19 mouse cellular contexts compared by ENCODE assay signal in genomic region chr9:63341761-63342160, GRCm38 (mm10). TPM values are rescaled to one million over a fixed set of nuclear protein-coding genes. Genes with fewer than 3 reads are reported as not detected.
A peak's percentile ranks its signal among the peaks of the same experiment; 100 is the strongest.
DNase-seq lines count a peak whose midpoint lies in the region; ATAC-seq and TF ChIP-seq lines count a peak whose summit lies in the region.
"Had no signal": no experiment of that assay in that cellular context is flagged by ENCODE, and none has a peak within 500 bp of the region (broad histone marks: within the 10 kb centered on the region; RNA-seq: fewer than 3 reads in every experiment).

No protein-coding gene starts in this region.

- H3K9ac ChIP-seq in kidney, postnatal 0 days (ENCODE audit: low read depth, low read length): no peak overlapping the region
- no peak overlapping the region for H3K9ac ChIP-seq in midbrain, postnatal 0 days (replicated peaks; ENCODE audit: low read length, poor library complexity, severe bottlenecking)
- no peak overlapping the region for H3K9ac ChIP-seq in midbrain, embryonic 15.5 days
- H3K9ac ChIP-seq in forebrain, embryonic 15.5 days (replicated peaks): no peak overlapping the region
- H3K9ac ChIP-seq: embryonic facial prominence, embryonic 15.5 days; hindbrain, embryonic 14.5 days; limb, embryonic 15.5 days; neural tube, embryonic 13.5 days had no signal

- ATAC-seq in kidney, postnatal 0 days (replicated peaks; ENCODE audit: low FRiP score, low read depth): no peak
- ATAC-seq in midbrain, postnatal 0 days (ENCODE audit: low FRiP score): no peak
- ATAC-seq in midbrain, embryonic 15.5 days (replicated peaks): no peak
- no peak for ATAC-seq in frontal cortex, adult (ENCODE audit: low TSS enrichment)
- ATAC-seq in forebrain, embryonic 15.5 days (replicated peaks): no peak
- ATAC-seq: activated CD4-positive, CD25-positive, alpha-beta regulatory T cell, adult 4 months; intestine, embryonic 16.5 days had no signal

- peak; percentile 59 for DNase-seq in kidney, postnatal 0 days (ENCODE audit: low spot score)
- no peak for DNase-seq in kidney, adult 11 months
- DNase-seq in midbrain, postnatal 0 days (ENCODE audit: low spot score): no peak
- peak; percentile 18 for DNase-seq in thymus, adult 2 months
- DNase-seq: adrenal gland, postnatal 36 days; cerebellum, adult 8-10 months; gastrocnemius, postnatal 25 days; heart, postnatal 10 days; layer of hippocampus, postnatal 36 days had no signal

- H3K27me3 ChIP-seq in kidney, postnatal 0 days (ENCODE audit: insufficient read depth, low read length): no peaks in the 10 kb centered on the region
- H3K27me3 ChIP-seq in midbrain, postnatal 0 days (ENCODE audit: insufficient read depth, low read length): no peaks in the 10 kb centered on the region
- no peaks in the 10 kb centered on the region for H3K27me3 ChIP-seq in midbrain, embryonic 15.5 days (replicated peaks)
- H3K27me3 ChIP-seq in thymus, adult 2 months (ENCODE audit: control insufficient read depth, insufficient read depth, low read length): no peaks in the 10 kb centered on the region
- no peaks in the 10 kb centered on the region for H3K27me3 ChIP-seq in forebrain, embryonic 15.5 days
- H3K27me3 ChIP-seq: embryonic facial prominence, embryonic 15.5 days; limb, embryonic 15.5 days; neural tube, embryonic 13.5 days had no signal

- TF ChIP-seq CTCF in kidney, postnatal 0 days (IDR thresholded peaks at IDR 0.05; ENCODE audit: low read depth): peak; percentile 46; the same call in 1 of the 2 replicates
- peak; percentile 40; the same call in 1 of the 2 replicates for TF ChIP-seq CTCF in midbrain, postnatal 0 days (IDR thresholded peaks at IDR 0.05)
- TF ChIP-seq CTCF in thymus, adult 2 months (IDR thresholded peaks at IDR 0.05; ENCODE audit: borderline replicate concordance, control insufficient read depth, extremely low read depth, insufficient read depth, low read length, poor library complexity): no peak

- no peak for TF ChIP-seq POLR2A in thymus, adult 2 months (IDR thresholded peaks at IDR 0.05; ENCODE audit: control insufficient read depth, extremely low read depth, insufficient read depth, low read length, poor library complexity)

- 57% methylated on average over 3 of the region's 3 CpGs for WGBS in kidney, postnatal 0 days
- 73% methylated on average over 3 of the region's 3 CpGs for WGBS in midbrain, postnatal 0 days
- 66% methylated on average over 3 of the region's 3 CpGs for WGBS in midbrain, embryonic 15.5 days
- WGBS in thymus, adult 2 months: 86% methylated on average over 3 of the region's 3 CpGs
- 59% methylated on average over 3 of the region's 3 CpGs for WGBS in forebrain, embryonic 15.5 days

- no peak overlapping the region for H3K27ac ChIP-seq in kidney, postnatal 0 days
- no peak overlapping the region for H3K27ac ChIP-seq in midbrain, postnatal 0 days (ENCODE audit: low read depth, low read length)
- no peak overlapping the region for H3K27ac ChIP-seq in midbrain, embryonic 15.5 days
- no peak overlapping the region for H3K27ac ChIP-seq in thymus, adult 2 months (ENCODE audit: control insufficient read depth, insufficient read depth, low read length)
- no peak overlapping the region for H3K27ac ChIP-seq in forebrain, embryonic 15.5 days (replicated peaks)
- H3K27ac ChIP-seq: embryonic facial prominence, embryonic 15.5 days; forebrain, embryonic 10.5 days; hindbrain, embryonic 14.5 days; limb, embryonic 15.5 days; neural tube, embryonic 13.5 days had no signal

- peaks cover 8% of the 10 kb centered on the region; the same call in 1 of the 2 replicates for H3K36me3 ChIP-seq in kidney, postnatal 0 days (ENCODE audit: insufficient read depth, low read length)
- peaks cover 4% of the 10 kb centered on the region; the same call in 1 of the 2 replicates for H3K36me3 ChIP-seq in midbrain, postnatal 0 days (ENCODE audit: insufficient read depth, low read length)
- no peaks in the 10 kb centered on the region for H3K36me3 ChIP-seq in midbrain, embryonic 15.5 days (replicated peaks)
- peaks cover 3% of the 10 kb centered on the region; the same call in 1 of the 2 replicates for H3K36me3 ChIP-seq in thymus, adult 2 months (ENCODE audit: control insufficient read depth, insufficient read depth, low read length)
- peaks cover 6% of the 10 kb centered on the region; the same call in 1 of the 2 replicates for H3K36me3 ChIP-seq in forebrain, embryonic 15.5 days

- H3K4me1 ChIP-seq in kidney, postnatal 0 days (replicated peaks; ENCODE audit: insufficient read depth, low read length): peaks cover 5% of the 10 kb centered on the region; the same call in 1 of the 2 replicates
- no peaks in the 10 kb centered on the region for H3K4me1 ChIP-seq in midbrain, postnatal 0 days (ENCODE audit: insufficient read depth, low read length)
- H3K4me1 ChIP-seq in midbrain, embryonic 15.5 days: peaks cover 26% of the 10 kb centered on the region
- H3K4me1 ChIP-seq in thymus, adult 2 months (replicated peaks; ENCODE audit: control insufficient read depth, insufficient read depth, low read length): no peaks in the 10 kb centered on the region
- peaks cover 5% of the 10 kb centered on the region; the same call in 1 of the 2 replicates for H3K4me1 ChIP-seq in forebrain, embryonic 15.5 days

- no peak overlapping the region for H3K4me2 ChIP-seq in kidney, postnatal 0 days (ENCODE audit: low read length)
- H3K4me2 ChIP-seq in midbrain, postnatal 0 days (ENCODE audit: low read depth, low read length, poor library complexity, severe bottlenecking): no peak overlapping the region
- H3K4me2 ChIP-seq in midbrain, embryonic 15.5 days: no peak overlapping the region
- H3K4me2 ChIP-seq in forebrain, embryonic 15.5 days (replicated peaks): no peak overlapping the region
- H3K4me2 ChIP-seq: embryonic facial prominence, embryonic 15.5 days; hindbrain, embryonic 14.5 days; limb, embryonic 15.5 days; neural tube, embryonic 13.5 days had no signal

- H3K4me3 ChIP-seq in kidney, postnatal 0 days (replicated peaks; ENCODE audit: low read depth, low read length): no peak overlapping the region
- no peak overlapping the region for H3K4me3 ChIP-seq in midbrain, postnatal 0 days (ENCODE audit: low read depth, low read length)
- no peak overlapping the region for H3K4me3 ChIP-seq in midbrain, embryonic 15.5 days
- H3K4me3 ChIP-seq in thymus, adult 2 months (ENCODE audit: control insufficient read depth, insufficient read depth, low read length): no peak overlapping the region
- H3K4me3 ChIP-seq in forebrain, embryonic 15.5 days: no peak overlapping the region
- H3K4me3 ChIP-seq: embryonic facial prominence, embryonic 15.5 days; forebrain, embryonic 10.5 days; limb, embryonic 15.5 days; neural tube, embryonic 13.5 days had no signal

- H3K9me3 ChIP-seq in kidney, postnatal 0 days (replicated peaks; ENCODE audit: low read length): no peaks in the 10 kb centered on the region
- H3K9me3 ChIP-seq in midbrain, postnatal 0 days (ENCODE audit: low read length): no peaks in the 10 kb centered on the region
- H3K9me3 ChIP-seq in midbrain, embryonic 15.5 days: no peaks in the 10 kb centered on the region
- H3K9me3 ChIP-seq in forebrain, embryonic 15.5 days: no peaks in the 10 kb centered on the region
- H3K9me3 ChIP-seq: embryonic facial prominence, embryonic 15.5 days; forebrain, embryonic 10.5 days; limb, embryonic 15.5 days; neural tube, embryonic 13.5 days had no signal

RNA-seq across cellular contexts. Expression of gene Map2k5, which starts 35.9 kb away (rescaled TPM):
- 29.5 and 31.4 TPM in 2 replicates for polyA plus RNA-seq in kidney, postnatal 0 days (2015; fragmentation: Nextera tagmentation; extraction: Ambion mirVana)
- total RNA-seq in midbrain, postnatal 0 days (2014; rRNA removed): 22.4 and 23.4 TPM in 2 replicates
- polyA plus RNA-seq in midbrain, postnatal 0 days (2015; fragmentation: Nextera tagmentation; extraction: Ambion mirVana): 32.7 and 35.0 TPM in 2 replicates
- 38.7 and 40.5 TPM in 2 replicates for polyA plus RNA-seq in midbrain, embryonic 15.5 days (2015; fragmentation: Nextera tagmentation; extraction: Ambion mirVana)
- 109 and 143 TPM in 2 replicates for polyA plus RNA-seq in thymus, adult 2 months (2012; rRNA removed)
- 38.0 and 39.8 TPM in 2 replicates for polyA plus RNA-seq in forebrain, embryonic 15.5 days (2015; fragmentation: Nextera tagmentation; extraction: Ambion mirVana)

RNA-seq across cellular contexts. Expression of gene 2300009A05Rik, which starts 57.3 kb away (rescaled TPM):
- polyA plus RNA-seq in kidney, postnatal 0 days (2015; fragmentation: Nextera tagmentation; extraction: Ambion mirVana): 113 and 127 TPM in 2 replicates
- total RNA-seq in midbrain, postnatal 0 days (2014; rRNA removed): 45.8 and 54.1 TPM in 2 replicates
- 82.8 and 98.4 TPM in 2 replicates for polyA plus RNA-seq in midbrain, postnatal 0 days (2015; fragmentation: Nextera tagmentation; extraction: Ambion mirVana)
- 63.0 and 64.5 TPM in 2 replicates for polyA plus RNA-seq in midbrain, embryonic 15.5 days (2015; fragmentation: Nextera tagmentation; extraction: Ambion mirVana)
- 76.8 and 89.1 TPM in 2 replicates for polyA plus RNA-seq in thymus, adult 2 months (2012; rRNA removed)
- 66.1 and 69.8 TPM in 2 replicates for polyA plus RNA-seq in forebrain, embryonic 15.5 days (2015; fragmentation: Nextera tagmentation; extraction: Ambion mirVana)

Comparison
In these comparisons a context has a peak if more than half of its experiments do, and no peak if none do; other contexts are left out.
1. DNase-seq: peak in kidney, postnatal 0 days (single experiment) and thymus, adult 2 months (single experiment); none in kidney, adult 11 months (single experiment) and midbrain, postnatal 0 days (single experiment).